Mouse (Mus musculus): ENCODE results near the gene Iqschfp.

DNA sequence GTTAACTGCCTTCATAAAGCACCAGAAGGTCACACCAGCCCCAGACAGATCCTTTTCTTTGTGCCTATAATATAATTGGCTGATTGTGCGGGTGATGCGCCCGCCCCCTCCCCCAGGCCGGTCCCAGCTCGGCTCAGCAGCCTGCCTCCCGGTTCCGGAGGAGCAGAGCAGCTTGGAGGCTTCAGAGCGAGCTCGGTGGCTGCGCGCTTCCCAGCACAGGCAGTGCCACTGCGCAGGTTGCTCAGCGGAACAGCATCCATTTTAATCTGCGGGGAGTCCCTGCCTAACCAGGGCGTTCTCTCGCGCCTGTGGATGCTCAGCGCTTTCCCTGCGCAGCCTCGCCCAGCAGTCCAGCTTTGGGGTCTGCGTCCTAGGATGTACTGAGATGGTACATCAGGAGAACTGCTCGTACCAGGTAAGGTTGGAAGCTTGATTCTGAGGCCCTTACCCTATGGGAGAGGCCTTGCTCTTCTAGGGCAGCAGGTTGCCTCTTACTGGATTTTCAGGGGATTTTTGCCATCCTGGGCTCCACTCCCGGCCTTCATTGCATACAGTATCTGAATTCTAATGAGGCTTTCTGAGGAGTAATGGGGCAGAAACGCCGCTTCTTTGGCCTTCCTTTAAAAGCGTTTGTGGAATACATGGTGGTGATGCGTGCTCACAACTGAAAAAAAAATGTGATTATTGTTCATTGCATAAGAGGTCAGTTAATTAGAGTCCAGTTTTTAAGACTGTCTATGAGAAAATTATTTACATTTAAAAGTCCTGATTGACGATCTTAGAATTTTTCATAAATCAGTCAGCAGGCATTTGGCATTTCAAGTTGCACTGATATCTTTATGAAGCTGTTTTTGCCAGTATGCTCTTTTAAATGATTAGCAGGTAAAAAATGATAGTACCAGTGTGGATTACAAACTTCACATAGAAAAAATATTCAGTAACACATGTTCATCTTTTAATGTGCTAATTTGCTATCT lies 680.5 kb downstream of the Iqschfp start:
- TF ChIP-seq POLR2A (IDR thresholded peaks at IDR 0.05; ENCODE audit: borderline replicate concordance, control insufficient read depth, low read depth, low read length): no peak
- TF ChIP-seq CTCF (IDR thresholded peaks at IDR 0.05; ENCODE audit: control insufficient read depth, insufficient read depth, low read length): no peak
